Mouse (Mus musculus) Muller cell, postnatal 12 days (primary cell): ENCODE data around the gene Clic4.

Experiments
- DNase-seq: peaks from one replicate; pipeline ENCODE4 v3.0.0-alpha.2; 2015; ENCODE audit errors: inconsistent ontology term

Gene Clic4

DNA sequence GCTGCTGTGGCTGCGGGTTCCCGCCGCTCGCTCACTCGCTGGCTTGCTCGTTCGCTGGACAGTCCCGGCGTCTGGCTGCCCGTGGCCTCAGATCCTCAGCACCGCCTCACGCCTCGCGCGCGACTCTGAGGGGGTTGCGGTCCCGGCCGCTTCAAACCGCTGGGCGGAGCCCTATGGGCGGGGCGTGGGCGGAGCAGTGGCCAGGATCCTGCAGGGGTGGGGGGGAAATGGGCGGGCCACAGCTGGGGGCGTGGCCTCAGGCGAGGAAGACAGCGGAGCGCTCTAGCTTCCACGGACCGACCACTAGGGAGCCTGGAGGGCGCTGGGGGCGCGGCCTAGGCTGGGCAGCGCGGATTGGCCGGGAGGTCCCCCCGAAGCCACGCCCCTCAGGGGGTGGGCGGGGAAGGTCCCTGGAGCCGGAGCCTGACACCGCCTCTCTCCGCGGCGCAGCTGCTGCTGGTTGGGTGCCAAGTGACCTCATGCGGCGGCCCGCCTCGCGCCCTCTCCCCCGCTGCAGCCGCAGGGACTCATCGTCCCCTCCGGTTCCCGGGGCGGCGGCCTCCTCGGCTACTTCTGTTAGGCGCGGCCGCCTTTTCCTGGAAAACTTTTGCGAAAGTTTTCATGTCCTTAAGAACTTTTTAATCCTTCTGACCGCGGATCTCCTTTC lies at the start of gene Clic4:
Gene Clic4 (minus strand): TSS at position 175 of the 667 bp plus-strand sequence.
- peak; percentile 100 for DNase-seq

DNA sequence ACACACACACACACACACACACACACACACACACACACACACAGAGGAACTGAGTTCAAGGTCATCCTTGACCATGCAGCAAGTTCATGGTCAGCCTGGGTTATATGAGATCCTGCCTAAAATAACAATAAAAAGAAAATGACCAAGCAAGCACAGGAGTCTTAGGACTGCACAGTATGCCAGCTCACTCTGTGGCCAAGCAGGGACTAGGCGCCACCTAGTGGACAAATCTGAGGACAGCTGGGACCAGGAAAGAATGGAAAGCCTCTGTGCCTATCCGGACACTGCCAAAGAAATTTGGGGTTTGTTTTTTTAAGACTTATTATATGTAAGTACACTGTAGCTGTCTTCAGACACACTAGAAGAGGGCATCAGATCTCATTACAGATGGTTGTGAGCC lies 45.4 kb upstream of the Clic4 start:
- DNase-seq: peak; percentile 66

- DNase-seq: no peak
Measured at GRCm38 (mm10) chr4:135317539-135317938, 44.9 kb upstream of the Clic4 start.

DNA sequence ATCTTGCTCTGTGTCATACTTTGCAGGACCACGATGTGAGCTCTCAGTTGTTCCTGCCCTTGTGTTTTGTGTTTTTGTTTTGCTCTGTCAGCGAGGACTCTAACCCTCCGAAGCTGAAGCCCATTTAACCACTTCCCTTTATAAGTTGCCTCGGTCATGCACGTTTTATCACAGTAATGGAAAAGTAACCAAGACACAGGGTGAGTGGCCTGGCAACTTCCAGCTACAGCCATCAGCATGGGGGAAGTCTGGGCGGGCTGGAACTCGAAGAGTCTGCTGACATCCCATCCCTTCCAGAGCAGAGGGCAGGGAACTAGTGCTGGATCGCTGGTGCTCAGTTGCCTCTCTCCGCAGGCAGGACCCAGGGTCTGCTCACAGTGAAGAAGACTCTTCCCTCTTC lies 42.7 kb upstream of the Clic4 start:
- DNase-seq: no peak

DNA sequence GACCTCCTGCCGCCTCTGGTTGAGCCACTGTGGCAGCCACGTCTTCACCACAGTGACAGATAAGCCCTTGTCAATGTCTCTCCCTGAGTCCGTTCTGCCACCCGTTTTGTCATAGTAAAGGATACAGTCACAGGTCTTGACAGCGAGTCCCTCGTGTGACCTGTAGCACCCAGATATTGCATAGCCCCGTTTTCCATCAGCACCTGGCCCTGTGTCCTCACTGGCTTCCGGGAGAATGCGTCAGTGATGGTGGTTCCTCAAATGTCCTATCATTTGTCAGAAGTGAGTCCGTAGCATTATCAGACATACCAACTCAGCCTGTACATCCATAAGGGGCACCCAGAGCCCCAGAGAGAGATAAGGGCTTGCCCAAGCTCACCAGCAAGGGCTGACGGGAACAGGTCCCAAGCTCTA lies 41.8 kb upstream of the Clic4 start:
- DNase-seq: no peak

DNA sequence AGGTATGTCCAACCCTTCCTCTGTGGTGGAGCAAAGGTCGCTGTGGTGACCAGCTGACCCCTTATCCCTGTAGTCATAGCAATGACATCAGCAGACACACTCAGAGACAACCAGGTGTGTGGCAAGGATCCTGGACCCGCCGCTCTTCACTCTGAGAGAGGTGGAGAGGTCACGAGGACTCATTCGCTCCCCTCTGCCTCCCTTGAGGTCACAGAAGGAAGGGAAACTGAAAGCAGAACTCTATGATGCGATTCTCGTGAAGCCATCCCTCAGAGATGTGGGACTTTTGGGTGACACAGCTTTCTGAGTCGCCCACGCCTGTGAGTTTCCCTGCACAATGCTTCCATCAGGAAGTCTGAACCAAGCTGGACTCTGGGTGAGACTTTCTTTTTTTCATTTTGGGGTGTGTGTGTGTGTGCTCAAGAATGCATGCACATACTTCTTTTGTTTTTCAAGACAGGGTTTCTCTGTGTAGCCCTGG lies 41.2 kb upstream of the Clic4 start:
- peak; percentile 41 for DNase-seq

- no peak for DNase-seq
Measured at GRCm38 (mm10) chr4:135313111-135313691, 40.6 kb upstream of the Clic4 start.

DNA sequence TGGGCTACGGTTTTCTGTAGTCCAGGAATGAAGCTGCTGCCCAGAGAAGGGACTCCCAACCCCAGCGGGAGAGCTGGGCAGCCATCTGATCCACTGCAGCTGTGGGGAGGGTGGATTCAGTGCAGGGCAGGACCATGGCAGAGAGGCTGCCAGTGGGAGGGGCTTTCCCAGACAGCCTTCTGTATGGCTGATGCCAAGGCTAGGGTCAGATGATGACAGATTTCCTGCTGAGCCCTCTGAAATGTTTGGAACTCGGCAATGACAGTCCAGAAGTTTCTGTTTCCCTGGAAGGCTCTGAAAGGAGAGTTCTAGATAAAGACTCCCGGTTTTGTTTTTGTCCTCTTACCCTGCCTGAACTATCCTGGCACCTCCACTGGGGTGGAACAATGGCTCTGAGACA lies 40.1 kb upstream of the Clic4 start:
- peak; percentile 88 for DNase-seq

DNA sequence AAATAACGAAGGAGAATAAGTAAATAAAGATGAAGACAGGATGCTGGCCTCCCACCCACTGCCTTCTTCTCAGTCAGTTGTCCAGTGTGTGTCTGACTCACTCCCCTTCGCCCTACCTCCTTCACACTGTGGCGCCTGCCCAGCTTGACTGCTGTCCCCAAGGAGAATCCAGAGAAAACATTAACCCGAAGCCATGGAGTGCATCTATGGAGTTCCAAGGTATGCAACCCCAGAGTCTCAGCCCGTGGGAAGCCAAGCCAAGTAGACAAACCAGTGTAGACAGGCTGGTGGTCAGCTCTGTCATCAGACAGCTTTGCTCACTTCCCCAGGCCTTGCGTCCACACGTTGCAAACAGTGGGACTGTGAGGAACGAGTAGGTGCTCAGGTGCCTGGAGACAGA lies 37.8 kb upstream of the Clic4 start:
- DNase-seq: no peak

DNA sequence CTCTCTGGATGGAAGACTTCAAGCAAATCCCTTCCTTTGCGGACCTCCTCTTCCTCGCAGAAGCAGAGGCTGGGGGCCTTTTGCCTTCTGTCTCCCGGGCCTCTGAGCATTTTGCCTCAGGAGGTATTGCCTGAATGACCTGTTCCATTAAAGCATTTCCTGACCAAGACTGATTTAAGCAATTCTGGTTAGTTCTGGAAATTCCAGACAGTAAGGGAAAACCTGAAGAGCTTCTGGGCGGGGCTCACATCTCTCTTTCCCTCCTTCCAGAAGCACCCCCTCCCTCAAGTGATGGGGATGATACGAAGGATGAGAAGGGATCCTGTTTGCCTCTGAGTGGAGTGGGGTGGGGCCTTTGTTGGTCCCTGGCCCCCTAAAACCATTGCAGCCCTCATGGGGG lies 37.1 kb upstream of the Clic4 start:
- no peak for DNase-seq

DNA sequence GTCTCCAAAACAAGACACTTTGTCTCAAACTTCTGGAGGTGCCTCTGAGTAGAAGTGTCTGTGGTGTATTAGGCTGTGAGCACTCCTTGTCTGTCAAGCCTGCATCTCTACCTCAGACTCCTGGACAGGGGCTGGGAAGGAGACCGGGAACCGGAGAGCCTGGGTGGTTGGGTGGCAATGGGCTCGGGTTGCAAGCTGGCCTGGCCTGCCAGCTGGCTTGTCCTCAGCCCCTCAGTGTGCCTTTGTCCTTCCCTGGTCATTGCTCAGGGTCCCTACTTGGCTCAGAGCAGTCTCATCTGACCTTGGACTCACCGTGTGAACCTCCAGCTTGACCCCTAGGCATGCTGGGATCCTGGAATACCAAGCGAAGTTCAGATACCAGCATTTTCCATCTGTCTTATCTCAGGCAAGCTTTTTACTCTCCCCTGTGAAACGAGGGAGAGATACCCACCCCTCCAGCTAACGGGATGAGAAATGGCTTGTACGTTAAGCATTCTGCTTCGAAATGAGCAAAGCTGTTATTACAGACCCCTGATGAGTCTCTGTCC lies 36.6 kb upstream of the Clic4 start:
- no peak for DNase-seq

- DNase-seq: peak; percentile 74
Measured at GRCm38 (mm10) chr4:135306971-135307632, 34.5 kb upstream of the Clic4 start.

- peak; percentile 36 for DNase-seq
Measured at GRCm38 (mm10) chr4:135306533-135306932, 33.9 kb upstream of the Clic4 start.

DNA sequence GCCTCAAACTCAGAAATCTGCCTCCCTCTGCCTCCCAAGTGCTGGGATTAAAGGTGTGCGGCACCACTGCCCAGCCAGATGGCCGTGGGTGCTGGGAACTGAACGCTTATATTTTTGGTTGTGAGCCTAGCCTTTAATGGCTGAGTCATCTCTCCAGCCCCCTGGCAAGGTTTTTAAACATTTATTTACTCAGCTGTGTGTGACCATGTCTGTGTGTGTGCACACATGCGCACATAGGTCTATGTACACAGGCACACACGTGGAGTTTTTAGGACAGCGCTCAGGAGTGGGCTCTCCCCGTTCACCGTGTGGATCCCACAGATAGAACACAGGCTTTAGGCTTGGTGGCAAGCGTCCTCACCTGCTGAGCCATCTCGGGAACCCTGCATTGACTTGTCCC lies 29.6 kb upstream of the Clic4 start:
- no peak for DNase-seq

DNA sequence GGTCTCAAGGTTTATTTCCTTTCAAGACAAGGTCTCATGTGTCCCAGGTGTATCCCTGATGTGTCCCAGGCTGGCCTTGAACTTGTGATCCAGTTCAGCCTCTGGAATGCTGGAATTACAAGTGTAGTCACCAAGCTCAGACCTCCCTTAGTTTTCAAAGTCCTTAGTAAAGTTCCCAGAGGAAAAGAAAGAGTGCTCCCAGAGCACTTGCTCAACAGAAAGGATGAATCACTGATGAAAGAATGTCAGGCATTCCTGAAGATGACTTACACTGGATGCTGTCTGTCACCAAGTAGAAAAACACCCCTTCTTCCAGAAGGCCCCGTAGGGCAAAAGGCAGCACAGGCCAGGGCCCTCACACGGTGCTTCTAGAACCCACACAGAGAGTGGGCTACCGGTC lies 28.6 kb upstream of the Clic4 start:
- peak; percentile 71 for DNase-seq

- DNase-seq: no peak
Measured at GRCm38 (mm10) chr4:135300248-135301041, 27.8 kb upstream of the Clic4 start.

DNA sequence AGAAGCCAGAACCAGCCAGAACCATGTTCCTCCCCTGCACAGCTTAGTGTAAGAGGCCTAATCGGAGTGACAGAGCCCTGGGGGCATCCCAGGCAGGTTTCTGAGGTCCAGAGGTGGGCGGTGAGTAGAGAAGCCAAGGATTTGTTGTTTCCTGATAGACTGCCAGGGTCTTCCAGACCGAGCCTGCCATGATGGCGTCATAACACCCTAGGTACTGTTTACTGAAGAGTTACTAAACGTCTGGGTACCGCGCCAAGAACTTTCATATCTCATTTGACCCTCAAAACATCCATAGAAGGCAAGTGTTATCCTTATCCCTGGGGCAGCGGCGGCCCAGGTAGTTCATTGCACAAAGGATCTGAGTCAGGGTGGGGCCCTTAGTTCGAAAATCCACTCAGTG lies 26.1 kb upstream of the Clic4 start:
- peak; percentile 30 for DNase-seq

DNA sequence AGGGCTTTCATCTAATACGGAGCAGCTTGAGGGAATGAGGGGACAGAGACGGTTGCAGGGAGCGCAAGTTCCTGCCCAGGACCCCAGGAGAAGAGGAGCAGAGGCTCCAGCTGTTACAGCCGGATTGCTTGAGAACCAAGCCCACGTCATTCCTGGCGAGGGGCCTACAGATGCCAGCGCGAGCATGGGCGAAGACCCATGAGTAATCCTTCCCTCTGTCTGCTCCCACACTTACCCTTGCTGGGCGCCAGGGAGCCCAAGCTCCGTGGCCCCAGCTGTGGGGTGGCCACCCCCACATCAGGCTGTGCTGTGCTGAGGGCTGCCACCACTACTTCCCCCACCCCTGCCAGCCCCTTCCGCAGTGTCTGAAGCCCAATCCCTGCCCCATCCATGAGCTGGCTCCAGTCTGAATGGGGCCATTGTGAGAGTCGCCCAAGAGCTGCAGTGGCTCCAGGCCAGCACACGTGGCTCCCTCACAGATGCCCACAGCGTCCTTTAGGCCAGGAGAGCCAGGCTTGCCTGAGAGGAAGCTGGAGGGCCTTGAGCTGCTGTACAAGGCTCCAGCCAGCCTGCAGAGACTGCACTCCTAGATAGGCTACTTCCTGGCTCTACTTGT lies 25.4 kb upstream of the Clic4 start:
- DNase-seq: peak; percentile 91

- DNase-seq: no peak
Measured at GRCm38 (mm10) chr4:135297146-135297545, 24.5 kb upstream of the Clic4 start.

- no peak for DNase-seq
Measured at GRCm38 (mm10) chr4:135296565-135296964, 24.0 kb upstream of the Clic4 start.

DNA sequence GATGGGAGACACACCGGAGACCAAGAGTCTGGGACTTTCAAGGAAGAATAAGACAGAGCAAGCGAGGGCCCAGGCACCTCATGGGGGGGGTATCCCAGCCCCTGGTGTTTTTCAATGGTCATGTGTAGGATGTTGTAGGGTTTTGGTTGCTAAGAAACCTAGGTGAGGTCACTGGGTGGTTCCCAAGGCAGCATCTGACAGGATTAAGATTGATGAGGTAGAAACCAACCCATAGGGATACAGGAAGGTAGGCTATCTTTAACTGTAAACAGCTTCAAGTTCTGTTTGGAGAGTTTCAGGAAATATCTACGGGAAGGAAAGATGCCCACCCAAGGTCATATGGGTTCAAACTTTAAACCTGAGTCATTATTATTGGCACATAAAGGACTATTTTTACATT lies 21.2 kb upstream of the Clic4 start:
- DNase-seq: no peak
